Mouse (Mus musculus) liver, postnatal 0 days (tissue): Measurements from ENCODE around the gene Ostf1.

Experiments
- CTCF ChIP-seq: sonication (generic); IDR thresholded peaks from 2 replicates; pipeline ENCODE4 v1.5.1; 2016; ENCODE audit warnings: antibody characterized with exemption, low read depth
- EP300 ChIP-seq: IDR thresholded peaks from 2 replicates; pipeline ENCODE4 v1.6.1; 2016; ENCODE audit warnings: antibody characterized with exemption, low read depth, mild to moderate bottlenecking

DNA sequence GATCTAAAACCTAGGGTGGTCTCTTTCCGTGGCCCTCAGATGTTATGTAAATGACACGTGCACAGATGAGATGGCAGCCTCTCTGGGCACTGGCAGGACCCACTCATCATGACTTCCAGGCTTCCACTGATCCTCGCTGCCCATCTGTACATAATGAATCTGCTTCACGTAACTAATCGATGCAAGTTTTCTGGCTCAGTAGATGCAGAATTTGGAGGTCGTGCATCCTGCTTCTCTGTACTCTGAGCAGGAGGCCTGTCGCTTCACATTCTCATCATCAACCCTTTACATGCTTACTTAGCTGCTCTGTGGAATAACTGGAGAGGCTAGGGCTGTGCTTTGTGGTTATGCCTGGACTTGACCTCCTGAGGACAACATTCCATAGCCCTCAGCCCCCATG, 35.3 kb upstream of the Ostf1 start:
- TF ChIP-seq EP300 = no peak
- TF ChIP-seq CTCF = no peak
